Mouse (Mus musculus): ENCODE data around the gene Slc24a3.

Slc24a3 gene

GRCm38 (mm10) chr2:145460854-145461423 is 293.4 kb downstream of the Slc24a3 start:
- no peak for DNase-seq

- DNase-seq, result no peak
Observed at GRCm38 (mm10) chr2:145462253-145462652, 294.7 kb downstream of the Slc24a3 start.

- DNase-seq, result no peak
Observed at GRCm38 (mm10) chr2:145468701-145469325, 301.3 kb downstream of the Slc24a3 start.

GRCm38 (mm10) chr2:145477484-145477883 is 309.9 kb downstream of the Slc24a3 start:
- DNase-seq, result no peak

GRCm38 (mm10) chr2:145479676-145480075 is 312.1 kb downstream of the Slc24a3 start:
- no peak for DNase-seq

GRCm38 (mm10) chr2:145500231-145500630 is 332.7 kb downstream of the Slc24a3 start:
- DNase-seq, result no peak

- no peak for DNase-seq
Observed at GRCm38 (mm10) chr2:145501472-145501871, 333.9 kb downstream of the Slc24a3 start.

- DNase-seq, result no peak
Observed at GRCm38 (mm10) chr2:145507702-145508101, 340.1 kb downstream of the Slc24a3 start.

- no peak for DNase-seq
Observed at GRCm38 (mm10) chr2:145510650-145511225, 343.2 kb downstream of the Slc24a3 start.

GRCm38 (mm10) chr2:145515956-145516355 is 348.4 kb downstream of the Slc24a3 start:
- no peak for DNase-seq

- peak; percentile 67 for DNase-seq
Observed at GRCm38 (mm10) chr2:145517346-145517745, 349.8 kb downstream of the Slc24a3 start.

GRCm38 (mm10) chr2:145522017-145522416 is 354.5 kb downstream of the Slc24a3 start:
- no peak for DNase-seq

GRCm38 (mm10) chr2:145523381-145523780 is 355.8 kb downstream of the Slc24a3 start:
- DNase-seq, result no peak

GRCm38 (mm10) chr2:145527151-145527550 is 359.6 kb downstream of the Slc24a3 start:
- DNase-seq, result peak; percentile 27

- no peak for DNase-seq
Observed at GRCm38 (mm10) chr2:145530941-145531353, 363.4 kb downstream of the Slc24a3 start.

GRCm38 (mm10) chr2:145533086-145533485 is 365.5 kb downstream of the Slc24a3 start:
- no peak for DNase-seq

- no peak for DNase-seq
Observed at GRCm38 (mm10) chr2:145535307-145535706, 367.8 kb downstream of the Slc24a3 start.

GRCm38 (mm10) chr2:145535774-145536173 is 368.2 kb downstream of the Slc24a3 start:
- DNase-seq, result no peak

GRCm38 (mm10) chr2:145536986-145537385 is 369.4 kb downstream of the Slc24a3 start:
- no peak for DNase-seq

GRCm38 (mm10) chr2:145541695-145542094 is 374.1 kb downstream of the Slc24a3 start:
- no peak for DNase-seq

- DNase-seq, result no peak
Observed at GRCm38 (mm10) chr2:145546071-145546470, 378.5 kb downstream of the Slc24a3 start.

GRCm38 (mm10) chr2:145554722-145555252 is 387.2 kb downstream of the Slc24a3 start:
- no peak for DNase-seq

- no peak for DNase-seq
Observed at GRCm38 (mm10) chr2:145555713-145556112, 388.2 kb downstream of the Slc24a3 start.

GRCm38 (mm10) chr2:145557361-145557931 is 389.9 kb downstream of the Slc24a3 start:
- DNase-seq, result peak; percentile 6
